Mouse (Mus musculus): Measurements from ENCODE around the gene Cd209f. TPM values are rescaled to one million over a fixed set of nuclear protein-coding genes. Genes with fewer than 3 reads are reported as not detected.
"Not testable (repeated sequence)": the region's sequence is repeated elsewhere in the genome, so short reads cannot be mapped to it uniquely, and the experiment has no call there.

Cd209f gene
- 0.21 TPM in 1 of 2 replicates, not detected in the other for polyA plus RNA-seq (2015; fragmentation: Nextera tagmentation; extraction: Ambion mirVana)

- H3K4me1 ChIP-seq (ENCODE audit: control insufficient read depth, insufficient read depth, low read length); ATAC-seq; H3K9ac ChIP-seq (ENCODE audit: low read depth, low read length); H3K27me3 ChIP-seq (replicated peaks; ENCODE audit: control insufficient read depth, insufficient read depth, low read length); H3K36me3 ChIP-seq (ENCODE audit: control insufficient read depth, insufficient read depth, low read length); H3K27ac ChIP-seq (ENCODE audit: low read length); H3K4me3 ChIP-seq (ENCODE audit: low read length); H3K4me2 ChIP-seq (ENCODE audit: low read depth, low read length); H3K9me3 ChIP-seq (ENCODE audit: control insufficient read depth, low read length): not testable (repeated sequence)
- WGBS = 82% methylated on average over 1 of the region's 2 CpGs
These were observed at the start of gene Cd209f for GRCm38 (mm10) chr8:4105735-4106134. TSS of gene Cd209f (minus strand) at chr8:4105835.

- Histone ChIP-seq H3K4me3 (ENCODE audit: low read length) (no peak overlapping the region), H3K27me3 (replicated peaks; ENCODE audit: control insufficient read depth, insufficient read depth, low read length) (no peaks in the 10 kb centered on the region), H3K4me1 (ENCODE audit: control insufficient read depth, insufficient read depth, low read length) (no peaks in the 10 kb centered on the region), H3K9ac (ENCODE audit: low read depth, low read length) (no peak overlapping the region), H3K27ac (ENCODE audit: low read length) (no peak overlapping the region), H3K4me2 (ENCODE audit: low read depth, low read length) (no peak overlapping the region), H3K9me3 (ENCODE audit: control insufficient read depth, low read length) (0 out of 2 replicates have a peak, but pooled peaks cover 3% of the 10 kb centered on the region), H3K36me3 (ENCODE audit: control insufficient read depth, insufficient read depth, low read length) (no peaks in the 10 kb centered on the region)
- peak; percentile 66 for ATAC-seq
These were observed 49.2 kb upstream of the Cd209f start for GRCm38 (mm10) chr8:4154878-4155277.

- H3K4me1 ChIP-seq (ENCODE audit: control insufficient read depth, insufficient read depth, low read length) = no peaks in the 10 kb centered on the region
- no peak overlapping the region for H3K4me3 ChIP-seq (ENCODE audit: low read length)
- H3K9me3 ChIP-seq (ENCODE audit: control insufficient read depth, low read length) = 0 out of 2 replicates have a peak, but pooled peaks cover 3% of the 10 kb centered on the region
- no peak for ATAC-seq
- H3K4me2 ChIP-seq (ENCODE audit: low read depth, low read length) = no peak overlapping the region
- no peak overlapping the region for H3K27ac ChIP-seq (ENCODE audit: low read length)
- H3K27me3 ChIP-seq (replicated peaks; ENCODE audit: control insufficient read depth, insufficient read depth, low read length) = no peaks in the 10 kb centered on the region
- H3K36me3 ChIP-seq (ENCODE audit: control insufficient read depth, insufficient read depth, low read length) = no peaks in the 10 kb centered on the region
- H3K9ac ChIP-seq (ENCODE audit: low read depth, low read length) = no peak overlapping the region
- 43% methylated on average over 1 of the region's 1 CpGs for whole genome bisulfite sequencing
These were observed 41.6 kb upstream of the Cd209f start for GRCm38 (mm10) chr8:4147272-4147671.

- no peaks in the 10 kb centered on the region for H3K36me3 ChIP-seq (ENCODE audit: control insufficient read depth, insufficient read depth, low read length)
- H3K4me3 ChIP-seq (ENCODE audit: low read length) = no peak overlapping the region
- no peak overlapping the region for H3K9ac ChIP-seq (ENCODE audit: low read depth, low read length)
- WGBS = 67% methylated on average over 3 of the region's 3 CpGs
- no peak for ATAC-seq
- no peaks in the 10 kb centered on the region for H3K9me3 ChIP-seq (ENCODE audit: control insufficient read depth, low read length)
- no peak overlapping the region for H3K4me2 ChIP-seq (ENCODE audit: low read depth, low read length)
- no peaks in the 10 kb centered on the region for H3K4me1 ChIP-seq (ENCODE audit: control insufficient read depth, insufficient read depth, low read length)
- H3K27ac ChIP-seq (ENCODE audit: low read length) = no peak overlapping the region
- H3K27me3 ChIP-seq (replicated peaks; ENCODE audit: control insufficient read depth, insufficient read depth, low read length) = 0 out of 2 replicates have a peak, but pooled peaks cover 5% of the 10 kb centered on the region
These were observed 36.1 kb upstream of the Cd209f start for GRCm38 (mm10) chr8:4141721-4142120.

- Histone ChIP-seq H3K27me3 (replicated peaks; ENCODE audit: control insufficient read depth, insufficient read depth, low read length) (0 out of 2 replicates have a peak, but pooled peaks cover 5% of the 10 kb centered on the region), H3K27ac (ENCODE audit: low read length) (no peak overlapping the region), H3K9ac (ENCODE audit: low read depth, low read length) (no peak overlapping the region), H3K4me2 (ENCODE audit: low read depth, low read length) (0 out of 2 replicates have a peak overlapping the region, but pooled peaks have one; percentile 16), H3K36me3 (ENCODE audit: control insufficient read depth, insufficient read depth, low read length) (no peaks in the 10 kb centered on the region), H3K9me3 (ENCODE audit: control insufficient read depth, low read length) (no peaks in the 10 kb centered on the region), H3K4me3 (ENCODE audit: low read length) (no peak overlapping the region), H3K4me1 (ENCODE audit: control insufficient read depth, insufficient read depth, low read length) (no peaks in the 10 kb centered on the region)
- peak; percentile 68 for ATAC-seq
- WGBS = 11% methylated on average over 12 of the region's 12 CpGs
These were observed 34.3 kb upstream of the Cd209f start for GRCm38 (mm10) chr8:4139660-4140646.

GRCm38 (mm10) chr8:4133798-4134197, 28.2 kb upstream of the Cd209f start, which contains the start of gene Cd209g:
TSS of gene Cd209g (plus strand) at chr8:4134098.
- Histone ChIP-seq H3K27ac (ENCODE audit: low read length) (no peak within 1 kb of the TSS), H3K9me3 (ENCODE audit: control insufficient read depth, low read length) (no peaks in the 10 kb centered on the region), H3K9ac (ENCODE audit: low read depth, low read length) (no peak within 1 kb of the TSS), H3K4me3 (ENCODE audit: low read length) (no peak within 1 kb of the TSS), H3K4me2 (ENCODE audit: low read depth, low read length) (no peak within 1 kb of the TSS), H3K4me1 (ENCODE audit: control insufficient read depth, insufficient read depth, low read length) (no peaks in the 10 kb centered on the region), H3K27me3 (replicated peaks; ENCODE audit: control insufficient read depth, insufficient read depth, low read length) (no peaks in the 10 kb centered on the region), H3K36me3 (ENCODE audit: control insufficient read depth, insufficient read depth, low read length) (no peaks in the 10 kb centered on the region)
- no peak for ATAC-seq
- WGBS = 90% methylated on average over 10 of the region's 10 CpGs

- not testable (repeated sequence) for H3K36me3 ChIP-seq (ENCODE audit: control insufficient read depth, insufficient read depth, low read length); H3K4me2 ChIP-seq (ENCODE audit: low read depth, low read length); H3K4me3 ChIP-seq (ENCODE audit: low read length); H3K9ac ChIP-seq (ENCODE audit: low read depth, low read length); H3K9me3 ChIP-seq (ENCODE audit: control insufficient read depth, low read length); H3K4me1 ChIP-seq (ENCODE audit: control insufficient read depth, insufficient read depth, low read length); ATAC-seq; H3K27ac ChIP-seq (ENCODE audit: low read length); H3K27me3 ChIP-seq (replicated peaks; ENCODE audit: control insufficient read depth, insufficient read depth, low read length)
- 77% methylated on average over 3 of the region's 3 CpGs for WGBS
These were observed 17.1 kb downstream of the Cd209f start for GRCm38 (mm10) chr8:4088514-4088913.

- not testable (repeated sequence) for H3K4me3 ChIP-seq (ENCODE audit: low read length); H3K27me3 ChIP-seq (replicated peaks; ENCODE audit: control insufficient read depth, insufficient read depth, low read length); H3K9ac ChIP-seq (ENCODE audit: low read depth, low read length); H3K4me2 ChIP-seq (ENCODE audit: low read depth, low read length); H3K36me3 ChIP-seq (ENCODE audit: control insufficient read depth, insufficient read depth, low read length); H3K9me3 ChIP-seq (ENCODE audit: control insufficient read depth, low read length); H3K4me1 ChIP-seq (ENCODE audit: control insufficient read depth, insufficient read depth, low read length); H3K27ac ChIP-seq (ENCODE audit: low read length)
- WGBS = 40% methylated on average over 33 of the region's 33 CpGs
- ATAC-seq = 0 out of 2 replicates have a peak, but pooled peaks have one; percentile 31
These were observed 18.4 kb downstream of the Cd209f start for GRCm38 (mm10) chr8:4087180-4087722.
